10 mouse cellular contexts compared by ENCODE assay signal in genomic region chr15:7132741-7133140, GRCm38 (mm10). TPM values are rescaled to one million over a fixed set of nuclear protein-coding genes. Genes with fewer than 3 reads are reported as not detected.
DNase-seq lines count a peak whose midpoint lies in the region; ATAC-seq and TF ChIP-seq lines count a peak whose summit lies in the region.
"Had no signal": no experiment of that assay in that cellular context is flagged by ENCODE, and none has a peak within 500 bp of the region (broad histone marks: within the 10 kb centered on the region; RNA-seq: fewer than 3 reads in every experiment).

No protein-coding gene starts in this region.

- no peak overlapping the region for H3K4me3 ChIP-seq in hindbrain, postnatal 0 days (ENCODE audit: low read length)
- no peak overlapping the region for H3K4me3 ChIP-seq in hindbrain, embryonic 10.5 days
- peak overlapping the region; percentile 33 for H3K4me3 ChIP-seq in E14TG2a.4 (replicated peaks; ENCODE audit: low read length)
- H3K4me3 ChIP-seq: heart, embryonic 15.5 days; midbrain, embryonic 13.5 days had no signal

- WGBS in hindbrain, postnatal 0 days: 50% methylated on average over 13 of the region's 13 CpGs
- 45% methylated on average over 13 of the region's 13 CpGs for WGBS in hindbrain, embryonic 10.5 days

- no peaks in the 10 kb centered on the region for H3K27me3 ChIP-seq in hindbrain, postnatal 0 days (ENCODE audit: insufficient read depth, low read length)
- H3K27me3 ChIP-seq in hindbrain, embryonic 10.5 days (ENCODE audit: insufficient read depth, poor library complexity, severe bottlenecking): peaks cover 21% of the 10 kb centered on the region
- no peaks in the 10 kb centered on the region for H3K27me3 ChIP-seq in E14TG2a.4 (ENCODE audit: insufficient read depth, low read length)
- H3K27me3 ChIP-seq: heart, embryonic 15.5 days had no signal

- no peaks in the 10 kb centered on the region for H3K36me3 ChIP-seq in hindbrain, postnatal 0 days (ENCODE audit: insufficient read depth, low read length)
- H3K36me3 ChIP-seq in hindbrain, embryonic 10.5 days: no peaks in the 10 kb centered on the region
- peaks cover 34% of the 10 kb centered on the region for H3K36me3 ChIP-seq in E14TG2a.4 (ENCODE audit: insufficient read depth, low read length)
- H3K36me3 ChIP-seq: heart, embryonic 15.5 days; midbrain, embryonic 13.5 days had no signal

- no peak for ATAC-seq in hindbrain, postnatal 0 days
- peak; percentile 55; the same call in 1 of the 2 replicates for ATAC-seq in megakaryocyte-erythroid progenitor cell, adult 5-6 weeks (replicated peaks; ENCODE audit: low FRiP score, low TSS enrichment, poor library complexity, severe bottlenecking)
- ATAC-seq: midbrain, embryonic 13.5 days had no signal

- no peak for DNase-seq in hindbrain, postnatal 0 days (ENCODE audit: low spot score)
- no peak for DNase-seq in hindbrain, embryonic 10.5 days (ENCODE audit: low spot score)
- peak; percentile 18 to 54 for DNase-seq in adrenal gland, postnatal 36 days
- no peak for DNase-seq in left cerebral cortex, adult 18-20 months (ENCODE audit: low spot score in 2 of 2)
- no peak for DNase-seq in cerebellum, adult 11-12 months
- no peak for DNase-seq in urinary bladder, adult 2 months (ENCODE audit: low spot score)

- H3K9ac ChIP-seq in hindbrain, postnatal 0 days (replicated peaks; ENCODE audit: low read length): no peak overlapping the region
- H3K9ac ChIP-seq: heart, embryonic 15.5 days; midbrain, embryonic 13.5 days had no signal

- no peaks in the 10 kb centered on the region for H3K4me1 ChIP-seq in hindbrain, postnatal 0 days (ENCODE audit: insufficient read depth, low read length)
- H3K4me1 ChIP-seq in hindbrain, embryonic 10.5 days (replicated peaks): peaks cover 33% of the 10 kb centered on the region
- peaks cover 85% of the 10 kb centered on the region for H3K4me1 ChIP-seq in E14TG2a.4 (replicated peaks; ENCODE audit: low read depth, low read length)

- no peak overlapping the region for H3K27ac ChIP-seq in hindbrain, postnatal 0 days
- H3K27ac ChIP-seq in hindbrain, embryonic 10.5 days: no peak overlapping the region
- H3K27ac ChIP-seq: heart, embryonic 15.5 days; midbrain, embryonic 13.5 days had no signal

- no peaks in the 10 kb centered on the region for H3K9me3 ChIP-seq in hindbrain, postnatal 0 days (ENCODE audit: low read length)
- H3K9me3 ChIP-seq in hindbrain, embryonic 10.5 days: no peaks in the 10 kb centered on the region
- H3K9me3 ChIP-seq in E14TG2a.4 (ENCODE audit: low read length): no peaks in the 10 kb centered on the region
- H3K9me3 ChIP-seq: heart, embryonic 15.5 days; midbrain, embryonic 13.5 days had no signal

- no peak overlapping the region for H3K4me2 ChIP-seq in hindbrain, postnatal 0 days (ENCODE audit: low read depth, low read length)
- H3K4me2 ChIP-seq: midbrain, embryonic 13.5 days had no signal

- peak; percentile 52 for TF ChIP-seq CTCF in hindbrain, postnatal 0 days (IDR thresholded peaks at IDR 0.05; ENCODE audit: low read depth)
- peak; percentile 66 for TF ChIP-seq CTCF in E14TG2a.4 (conservative IDR thresholded peaks at IDR 0.05; ENCODE audit: low read length)

RNA-seq across cellular contexts. Expression of gene Lifr, which starts 42.3 kb away (rescaled TPM):
- 38.4 and 47.2 TPM in 2 replicates for total RNA-seq in hindbrain, postnatal 0 days (2014; rRNA removed)
- 17.3 and 19.6 TPM in 2 replicates for polyA plus RNA-seq in hindbrain, postnatal 0 days (2015; fragmentation: Nextera tagmentation; extraction: Ambion mirVana)
- polyA plus RNA-seq in hindbrain, embryonic 10.5 days (2016; fragmentation: Nextera tagmentation; extraction: Ambion mirVana): 11.0 and 13.4 TPM in 2 replicates
- 10 to 100 TPM; 35.8 to 59.6 TPM for total RNA-seq in adrenal gland, postnatal 36 days (2021)
- 0.05 and 0.24 TPM in 2 replicates for total RNA-seq in megakaryocyte-erythroid progenitor cell, adult 5-6 weeks (2014; fragmentation: Nextera tagmentation)
- 0.11 and 0.56 TPM in 2 replicates for total RNA-seq in megakaryocyte-erythroid progenitor cell, adult 5-6 weeks (2017)
- 10 to 100 TPM; 42.5 to 44.8 TPM for total RNA-seq in left cerebral cortex, adult 18-20 months (2021)
- polyA plus RNA-seq in urinary bladder, adult 2 months (2012; rRNA removed): 13.2 and 19.8 TPM in 2 replicates

Comparison
In these comparisons a context has a peak if more than half of its experiments do, and no peak if none do; other contexts are left out.
1. DNase-seq: peak in adrenal gland, postnatal 36 days (2 of 2); none in hindbrain, postnatal 0 days (single experiment), hindbrain, embryonic 10.5 days (single experiment), left cerebral cortex, adult 18-20 months (0 of 2), cerebellum, adult 11-12 months (single experiment) and urinary bladder, adult 2 months (single experiment).
2. RNA of gene Lifr, which starts 42.3 kb away (total RNA-seq): 35.8 to 59.6 TPM in adrenal gland, postnatal 36 days, 42.5 to 44.8 TPM in left cerebral cortex, adult 18-20 months and 38.4 to 47.2 TPM in hindbrain, postnatal 0 days; 0.05 to 0.56 TPM in megakaryocyte-erythroid progenitor cell, adult 5-6 weeks; every median in the first group is over 10 times any median in the second.